Mouse (Mus musculus): ENCODE data around the gene Zfp871.

DNA sequence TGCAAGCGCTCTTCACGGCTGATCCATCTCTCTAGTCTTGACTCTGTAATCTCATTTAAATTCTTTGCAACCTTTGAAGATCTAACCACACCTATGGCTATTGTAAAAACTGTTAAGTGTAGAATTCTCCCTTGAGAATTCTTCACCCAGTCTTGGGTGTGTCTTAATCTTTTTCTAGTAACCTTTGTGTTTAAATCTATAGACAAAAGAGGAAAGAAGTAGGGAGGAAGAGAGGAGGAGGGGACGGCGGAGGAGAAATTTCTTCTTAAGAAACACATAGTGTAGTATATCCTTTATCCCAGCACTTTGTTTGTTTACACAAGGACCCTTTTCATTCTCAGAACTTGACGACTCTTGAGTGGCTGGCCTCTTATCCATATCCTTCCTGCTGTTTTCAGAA is 30.8 kb downstream of the Zfp871 start:
- TF ChIP-seq E2F4 (IDR thresholded peaks at IDR 0.05; ENCODE audit: insufficient replicate concordance, low read depth, low read length) (no peak), MAFK (IDR thresholded peaks at IDR 0.05; ENCODE audit: insufficient replicate concordance, low read length) (no peak), CHD2 (IDR thresholded peaks at IDR 0.05; ENCODE audit: low read length) (no peak), POLR2A (IDR thresholded peaks at IDR 0.05; ENCODE audit: low read depth, low read length) (no peak), CTCF (conservative IDR thresholded peaks at IDR 0.05 in 1 of 2, IDR thresholded peaks at IDR 0.05 in 1 of 2; ENCODE audit: low read depth in 2 of 2, low read length in 2 of 2) (no peak), NRF1 (IDR thresholded peaks at IDR 0.05; ENCODE audit: low read depth, low read length) (no peak), SMC3 (IDR thresholded peaks at IDR 0.05; ENCODE audit: low read depth, low read length) (no peak), HCFC1 (IDR thresholded peaks at IDR 0.05; ENCODE audit: low read depth, low read length) (no peak), MYC (IDR thresholded peaks at IDR 0.05; ENCODE audit: low read depth, low read length) (no peak), JUND (conservative IDR thresholded peaks at IDR 0.05; ENCODE audit: low read depth, low read length) (no peak), ZMIZ1 (IDR thresholded peaks at IDR 0.05; ENCODE audit: low read depth, low read length) (no peak), EP300 (IDR thresholded peaks at IDR 0.05; ENCODE audit: low read length) (no peak), RCOR1 (conservative IDR thresholded peaks at IDR 0.05; ENCODE audit: low read depth, low read length) (no peak)

All from CH12.LX (cell line).